Mouse (Mus musculus): ENCODE results near the gene 1110051M20Rik. TPM values are rescaled to one million over a fixed set of nuclear protein-coding genes. Genes with fewer than 3 reads are reported as not detected.

1110051M20Rik gene
- polyA plus RNA-seq, 1 experiment: 106 TPM

DNA sequence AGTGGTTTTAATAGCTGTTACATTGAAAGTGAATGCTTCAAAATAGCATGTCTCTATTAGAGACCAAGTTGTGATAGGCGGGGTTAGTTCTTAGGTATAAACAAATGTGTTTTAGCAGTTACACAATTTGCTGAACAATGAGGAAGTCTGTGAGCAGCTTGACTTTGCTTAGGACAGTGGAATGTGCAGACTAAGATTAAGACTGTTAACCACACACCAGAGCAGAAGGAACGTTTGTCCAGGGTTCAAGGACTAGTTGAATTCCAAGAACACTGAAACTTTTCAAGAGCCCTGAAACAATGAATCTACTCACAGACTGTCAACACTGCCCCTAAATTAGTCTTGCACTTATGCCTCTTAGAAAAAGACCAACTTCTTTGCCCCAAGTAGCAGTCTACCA, 2.8 kb downstream of the 1110051M20Rik start:
- 74% methylated on average over 2 of the region's 2 CpGs for WGBS

DNA sequence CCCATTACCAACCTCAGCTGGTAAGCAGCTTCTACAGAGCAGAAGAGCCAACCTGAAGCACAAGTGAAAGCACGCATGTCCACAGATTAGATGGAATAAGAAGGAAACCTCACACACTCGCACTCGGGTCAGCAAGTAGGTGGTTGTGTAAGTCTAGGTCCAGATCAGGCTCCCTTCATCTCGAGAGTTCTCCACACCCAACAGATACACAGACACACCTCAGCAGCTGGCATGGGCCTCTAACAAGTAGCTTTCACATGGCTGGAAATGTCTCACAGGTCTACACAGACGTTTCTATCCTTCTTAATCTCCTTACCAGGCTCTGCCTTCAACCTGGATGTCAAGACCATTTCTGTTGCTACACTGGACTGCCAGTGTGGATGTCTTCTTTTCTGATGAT, 3.8 kb downstream of the 1110051M20Rik start:
- Histone ChIP-seq H3K4me1 (ENCODE audit: control insufficient read depth, insufficient read depth, low read length) (no peaks in the 10 kb centered on the region), H3K4me3 (replicated peaks; ENCODE audit: insufficient read depth, low read depth, low read length) (no peak overlapping the region), H3K27ac (ENCODE audit: insufficient read depth, low read length) (no peak overlapping the region), H3K27me3 (ENCODE audit: control insufficient read depth, insufficient read depth, low read length) (no peaks in the 10 kb centered on the region)
- DNase-seq: no peak
- WGBS: 89% methylated on average over 5 of the region's 5 CpGs
- TF ChIP-seq POLR2A (IDR thresholded peaks at IDR 0.05; ENCODE audit: borderline replicate concordance, insufficient read depth, low read length): no peak
- TF ChIP-seq CTCF (IDR thresholded peaks at IDR 0.05; ENCODE audit: borderline replicate concordance, insufficient read depth, low read depth, low read length): no peak

More for the DNA sequence above, 2.8 kb downstream of the 1110051M20Rik start:
- H3K27me3 ChIP-seq (ENCODE audit: control insufficient read depth, insufficient read depth, low read length): no peaks in the 10 kb centered on the region
- H3K27ac ChIP-seq (ENCODE audit: insufficient read depth, low read length): no peak overlapping the region
- TF ChIP-seq POLR2A (IDR thresholded peaks at IDR 0.05; ENCODE audit: borderline replicate concordance, insufficient read depth, low read length) (no peak), CTCF (IDR thresholded peaks at IDR 0.05; ENCODE audit: borderline replicate concordance, insufficient read depth, low read depth, low read length) (no peak)
- no peak overlapping the region for H3K4me3 ChIP-seq (replicated peaks; ENCODE audit: insufficient read depth, low read depth, low read length)
- DNase-seq: no peak
- no peaks in the 10 kb centered on the region for H3K4me1 ChIP-seq (ENCODE audit: control insufficient read depth, insufficient read depth, low read length)

DNA sequence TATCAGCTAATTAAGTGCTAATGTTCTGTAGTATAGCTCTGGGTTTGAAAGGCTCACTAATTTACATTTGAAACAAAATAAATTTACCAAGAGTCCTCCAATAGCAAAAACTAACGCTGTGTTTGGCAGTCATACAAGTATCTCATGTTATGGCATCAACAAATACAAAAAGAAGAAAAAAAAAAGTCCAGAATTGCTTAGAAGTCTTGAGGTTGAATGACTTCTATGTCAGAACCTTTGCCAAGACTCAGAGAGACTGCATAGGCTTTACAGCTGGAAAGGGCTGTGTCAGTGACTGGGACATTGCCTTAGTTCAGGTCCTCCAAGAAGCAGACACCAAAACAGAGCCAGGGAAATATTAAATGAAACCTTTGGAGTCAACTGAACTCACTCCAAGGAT, 4.6 kb downstream of the 1110051M20Rik start:
- no peak for TF ChIP-seq CTCF (IDR thresholded peaks at IDR 0.05; ENCODE audit: borderline replicate concordance, insufficient read depth, low read depth, low read length)
- TF ChIP-seq POLR2A (IDR thresholded peaks at IDR 0.05; ENCODE audit: borderline replicate concordance, insufficient read depth, low read length): no peak
- no peak for DNase-seq
- 43% methylated on average over 1 of the region's 1 CpGs for WGBS
- Histone ChIP-seq H3K27me3 (ENCODE audit: control insufficient read depth, insufficient read depth, low read length) (no peaks in the 10 kb centered on the region), H3K4me3 (replicated peaks; ENCODE audit: insufficient read depth, low read depth, low read length) (no peak overlapping the region), H3K4me1 (ENCODE audit: control insufficient read depth, insufficient read depth, low read length) (no peaks in the 10 kb centered on the region), H3K27ac (ENCODE audit: insufficient read depth, low read length) (no peak overlapping the region)

DNA sequence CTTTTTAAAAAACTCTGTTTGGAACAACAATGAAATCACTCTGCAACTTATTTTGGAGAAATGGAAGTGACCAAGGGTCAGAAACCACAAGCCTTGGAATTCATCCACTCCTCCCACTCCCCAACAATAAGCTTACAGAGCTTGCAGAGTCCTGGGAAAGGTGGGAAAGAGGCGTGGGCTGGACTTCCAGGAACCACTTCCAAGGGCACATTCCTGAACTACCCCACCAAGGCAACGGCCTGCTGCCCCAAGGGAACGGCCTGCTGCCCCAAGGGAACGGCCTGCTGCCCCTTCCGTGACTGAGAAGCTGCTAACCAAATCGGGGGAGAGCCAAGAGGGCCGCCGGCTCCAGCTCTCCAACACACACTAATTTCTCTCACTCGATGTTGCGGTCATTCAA, 5.2 kb downstream of the 1110051M20Rik start:
- Histone ChIP-seq H3K27ac (ENCODE audit: insufficient read depth, low read length) (no peak overlapping the region), H3K4me3 (replicated peaks; ENCODE audit: insufficient read depth, low read depth, low read length) (no peak overlapping the region), H3K4me1 (ENCODE audit: control insufficient read depth, insufficient read depth, low read length) (no peaks in the 10 kb centered on the region), H3K27me3 (ENCODE audit: control insufficient read depth, insufficient read depth, low read length) (no peaks in the 10 kb centered on the region)
- WGBS: 83% methylated on average over 10 of the region's 10 CpGs
- DNase-seq: no peak
- TF ChIP-seq POLR2A (IDR thresholded peaks at IDR 0.05; ENCODE audit: borderline replicate concordance, insufficient read depth, low read length) (no peak), CTCF (IDR thresholded peaks at IDR 0.05; ENCODE audit: borderline replicate concordance, insufficient read depth, low read depth, low read length) (no peak)

DNA sequence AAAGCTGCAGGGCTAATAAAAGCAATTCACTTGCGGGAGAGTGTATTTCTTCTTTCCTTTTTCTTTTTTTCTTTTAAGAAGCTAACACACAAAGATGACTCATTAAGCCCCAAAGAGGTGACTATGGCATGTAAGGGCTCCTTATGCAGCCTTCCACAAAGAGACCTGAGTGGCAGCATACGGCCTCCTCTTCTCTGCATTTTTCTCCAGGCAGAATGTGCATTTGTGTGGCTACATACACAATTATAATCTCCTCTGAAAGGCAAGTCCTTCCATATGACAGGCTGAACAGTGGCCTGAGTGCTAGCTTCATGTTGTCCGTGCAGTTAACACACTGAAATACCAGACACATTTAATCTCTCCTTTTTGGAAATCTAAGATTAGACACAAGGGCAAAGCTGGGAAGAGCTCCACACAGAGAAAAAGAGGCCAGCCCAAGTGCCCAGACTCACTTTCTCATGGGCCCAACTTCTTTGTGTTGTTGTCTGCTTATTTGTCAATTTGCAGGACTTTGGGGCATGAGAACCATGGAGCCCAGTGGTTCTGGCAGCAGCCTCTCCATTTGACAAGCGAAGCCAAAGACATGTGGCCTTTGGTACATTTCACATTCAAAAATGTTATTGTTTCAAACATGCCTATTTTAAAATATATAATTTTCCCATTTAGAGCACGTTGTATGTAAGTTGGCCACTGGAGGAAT, 7.2 kb downstream of the 1110051M20Rik start:
- H3K27ac ChIP-seq (ENCODE audit: insufficient read depth, low read length): no peak overlapping the region
- no peak for DNase-seq
- 90% methylated on average over 5 of the region's 5 CpGs for WGBS
- H3K4me1 ChIP-seq (ENCODE audit: control insufficient read depth, insufficient read depth, low read length): no peaks in the 10 kb centered on the region
- H3K4me3 ChIP-seq (replicated peaks; ENCODE audit: insufficient read depth, low read depth, low read length): no peak overlapping the region
- H3K27me3 ChIP-seq (ENCODE audit: control insufficient read depth, insufficient read depth, low read length): no peaks in the 10 kb centered on the region
- no peak for TF ChIP-seq POLR2A (IDR thresholded peaks at IDR 0.05; ENCODE audit: borderline replicate concordance, insufficient read depth, low read length)
- no peak for TF ChIP-seq CTCF (IDR thresholded peaks at IDR 0.05; ENCODE audit: borderline replicate concordance, insufficient read depth, low read depth, low read length)

DNA sequence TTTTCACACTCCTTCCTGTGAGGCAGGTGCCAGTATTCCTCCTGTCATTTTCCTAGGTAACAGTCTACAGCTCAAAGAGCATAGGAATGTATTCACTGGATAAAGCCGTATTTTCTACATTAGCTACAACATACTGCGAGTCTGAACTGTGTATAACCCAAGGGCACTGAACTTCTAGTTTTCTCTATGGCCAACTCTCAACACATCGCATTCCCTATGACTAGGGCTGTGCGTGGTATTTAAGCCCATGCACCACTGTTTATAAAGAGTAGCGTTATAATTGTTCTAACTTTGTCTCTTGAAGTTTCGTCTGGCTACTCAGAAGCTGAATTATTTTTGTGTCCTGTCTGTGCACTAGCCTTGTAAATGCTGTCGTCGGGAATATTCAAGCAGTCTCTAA, 7.8 kb downstream of the 1110051M20Rik start:
- no peak for TF ChIP-seq POLR2A (IDR thresholded peaks at IDR 0.05; ENCODE audit: borderline replicate concordance, insufficient read depth, low read length)
- no peak for TF ChIP-seq CTCF (IDR thresholded peaks at IDR 0.05; ENCODE audit: borderline replicate concordance, insufficient read depth, low read depth, low read length)
- no peak for DNase-seq
- H3K4me1 ChIP-seq (ENCODE audit: control insufficient read depth, insufficient read depth, low read length): no peaks in the 10 kb centered on the region
- 96% methylated on average over 8 of the region's 8 CpGs for WGBS
- H3K27ac ChIP-seq (ENCODE audit: insufficient read depth, low read length): no peak overlapping the region
- H3K4me3 ChIP-seq (replicated peaks; ENCODE audit: insufficient read depth, low read depth, low read length): no peak overlapping the region
- H3K27me3 ChIP-seq (ENCODE audit: control insufficient read depth, insufficient read depth, low read length): no peaks in the 10 kb centered on the region

- Histone ChIP-seq H3K27me3 (ENCODE audit: control insufficient read depth, insufficient read depth, low read length) (no peaks in the 10 kb centered on the region), H3K4me1 (ENCODE audit: control insufficient read depth, insufficient read depth, low read length) (peaks cover 6% of the 10 kb centered on the region), H3K4me3 (replicated peaks; ENCODE audit: insufficient read depth, low read depth, low read length) (no peak overlapping the region), H3K27ac (ENCODE audit: insufficient read depth, low read length) (no peak overlapping the region)
- TF ChIP-seq POLR2A (IDR thresholded peaks at IDR 0.05; ENCODE audit: borderline replicate concordance, insufficient read depth, low read length) (no peak), CTCF (IDR thresholded peaks at IDR 0.05; ENCODE audit: borderline replicate concordance, insufficient read depth, low read depth, low read length) (no peak)
- WGBS: 14% methylated on average over 6 of the region's 6 CpGs
- peak; percentile 20 to 22 for DNase-seq
These were observed 13.9 kb downstream of the 1110051M20Rik start for GRCm38 (mm10) chr2:91430600-91430919.

DNA sequence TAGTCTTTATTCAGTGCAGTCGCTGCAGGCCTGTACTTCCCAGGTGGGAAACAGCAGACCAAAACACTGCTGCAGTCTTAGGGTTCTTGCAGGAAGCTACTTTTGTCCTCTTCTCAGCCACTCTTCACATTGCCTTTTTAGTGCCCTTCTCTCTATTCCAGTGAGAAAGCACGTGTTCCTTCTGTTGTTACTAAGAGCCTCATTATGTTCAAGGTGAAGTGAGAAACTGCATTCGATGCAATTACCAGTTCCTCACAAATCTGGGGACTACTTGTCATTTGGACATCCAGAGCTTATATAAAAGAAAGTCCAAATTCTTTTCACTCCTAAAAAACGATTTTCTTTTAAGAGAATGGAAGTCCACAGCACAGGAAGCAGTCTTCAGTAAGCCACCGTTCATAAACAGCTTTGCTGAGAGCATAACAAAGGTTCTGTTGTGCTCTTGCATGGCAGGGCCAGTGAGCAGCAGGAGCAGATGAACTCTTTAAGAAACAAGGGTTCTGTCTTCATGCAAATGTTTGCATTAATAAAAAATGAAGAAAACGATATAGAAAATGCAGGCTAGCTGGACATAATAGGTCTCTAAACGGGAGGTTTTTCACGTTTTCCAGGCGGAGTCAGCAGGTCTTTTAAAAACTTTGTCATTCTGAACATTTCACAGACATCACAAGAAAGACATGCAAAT, 14.4 kb downstream of the 1110051M20Rik start:
- Histone ChIP-seq H3K27me3 (ENCODE audit: control insufficient read depth, insufficient read depth, low read length) (no peaks in the 10 kb centered on the region), H3K4me1 (ENCODE audit: control insufficient read depth, insufficient read depth, low read length) (peaks cover 6% of the 10 kb centered on the region), H3K4me3 (replicated peaks; ENCODE audit: insufficient read depth, low read depth, low read length) (no peak overlapping the region), H3K27ac (ENCODE audit: insufficient read depth, low read length) (no peak overlapping the region)
- 19% methylated on average over 9 of the region's 9 CpGs for WGBS
- TF ChIP-seq CTCF (IDR thresholded peaks at IDR 0.05; ENCODE audit: borderline replicate concordance, insufficient read depth, low read depth, low read length) (no peak), POLR2A (IDR thresholded peaks at IDR 0.05; ENCODE audit: borderline replicate concordance, insufficient read depth, low read length) (no peak)
- DNase-seq: no peak

All from cerebellum, adult 2 months (tissue).